Mouse (Mus musculus): Measurements from ENCODE around the gene Tspo2.

Tspo2 gene

DNA sequence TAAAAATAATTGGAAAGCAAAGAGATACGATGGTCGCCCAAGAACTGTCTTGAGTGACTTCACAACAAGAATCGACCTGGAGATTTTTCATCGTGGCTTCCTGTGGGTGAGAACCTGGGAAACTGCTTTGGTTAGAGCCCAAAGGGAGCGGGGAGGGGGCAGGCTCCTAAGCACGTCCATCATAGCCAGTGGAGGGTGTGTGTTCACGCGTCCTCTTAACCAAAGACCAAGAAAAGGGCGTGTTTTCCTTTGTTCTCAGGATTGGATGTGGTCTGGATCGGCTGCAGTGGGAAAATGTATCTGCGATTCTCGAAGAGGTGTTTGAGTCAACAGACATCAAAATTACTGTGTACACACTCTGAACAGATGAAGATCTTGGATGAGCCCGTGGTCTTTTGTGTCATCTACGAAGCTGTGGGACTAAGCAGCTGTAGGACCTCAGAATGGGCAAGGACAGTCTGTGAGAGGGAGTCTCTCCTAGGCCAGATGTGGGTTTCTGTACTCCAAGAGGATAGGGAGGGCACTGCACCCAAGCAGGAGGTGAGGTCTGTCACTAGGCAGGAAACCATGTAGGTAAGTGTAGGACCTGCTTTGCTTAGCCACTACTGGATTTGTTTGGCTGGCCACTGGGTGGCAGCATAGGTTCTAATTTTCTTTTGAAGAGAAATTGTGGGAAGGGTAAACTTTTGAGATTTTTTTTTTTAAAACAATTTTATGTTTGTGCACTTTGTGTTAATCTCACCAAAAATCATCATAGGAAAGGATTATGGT, 34.7 kb downstream of the Tspo2 start:
- DNase-seq, result peak; percentile 69 to 87

DNA sequence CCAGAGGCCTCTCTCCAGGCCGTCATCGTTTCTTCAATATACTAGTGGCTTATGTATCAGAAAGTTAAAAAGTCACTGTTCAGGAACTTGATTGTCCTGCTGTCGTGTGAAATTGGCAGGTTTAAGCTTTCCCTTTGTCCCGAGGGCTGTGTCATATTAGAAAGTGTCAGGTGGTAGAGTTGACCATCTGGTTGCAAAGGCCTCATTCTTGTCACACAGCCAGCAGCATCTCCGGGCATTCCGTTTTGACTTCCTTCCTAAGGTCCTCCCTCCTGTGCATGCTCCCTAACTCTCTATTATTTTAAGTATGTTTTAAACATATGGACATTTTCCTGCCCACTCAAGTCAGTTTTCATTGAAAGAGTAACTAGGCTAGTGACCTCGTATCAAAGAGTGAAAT, 35.3 kb downstream of the Tspo2 start:
- DNase-seq, result peak; percentile 37 to 53

DNA sequence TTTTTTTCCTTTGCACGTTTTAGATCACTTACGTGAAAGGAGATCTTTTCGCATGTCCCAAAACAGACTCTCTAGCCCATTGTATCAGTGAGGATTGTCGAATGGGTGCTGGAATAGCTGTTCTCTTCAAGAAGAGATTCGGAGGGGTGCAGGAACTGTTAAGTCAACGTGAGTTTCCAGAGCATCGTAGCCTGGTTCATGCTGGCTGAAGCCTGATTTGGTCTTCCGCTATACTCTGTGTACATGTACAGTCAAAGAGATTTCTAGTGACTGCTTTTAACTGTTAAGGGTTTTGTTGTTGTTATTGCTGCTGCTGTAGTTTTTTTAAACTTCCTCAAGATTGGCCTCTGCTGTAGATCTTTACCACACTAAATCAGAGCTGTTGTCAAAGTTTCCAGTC, 40.1 kb downstream of the Tspo2 start:
- DNase-seq, result no peak

DNA sequence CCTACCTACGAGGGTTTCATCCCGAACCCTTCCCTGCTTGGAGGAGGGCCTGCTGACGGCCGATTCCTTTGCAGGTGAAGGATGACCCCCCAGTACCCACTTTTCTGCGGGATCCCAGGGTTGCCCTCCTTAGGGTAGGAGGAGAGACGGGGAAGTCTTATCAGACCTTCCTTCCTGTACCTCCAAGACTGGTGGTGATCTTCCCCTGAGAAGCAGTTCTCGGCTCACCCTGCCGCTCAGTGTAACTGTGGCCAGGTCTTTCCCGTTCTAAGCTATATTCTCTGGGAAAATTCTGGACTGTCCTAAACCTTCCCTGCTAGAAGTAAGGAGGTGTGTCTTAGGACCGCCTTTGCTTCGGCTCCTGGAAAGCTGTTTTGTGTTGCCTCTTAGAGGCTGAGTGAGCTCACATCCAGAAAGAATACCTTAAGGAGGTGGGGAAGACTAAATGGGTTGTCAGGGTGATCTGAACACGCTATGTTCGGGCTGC, 41.0 kb downstream of the Tspo2 start:
- DNase-seq, result no peak

DNA sequence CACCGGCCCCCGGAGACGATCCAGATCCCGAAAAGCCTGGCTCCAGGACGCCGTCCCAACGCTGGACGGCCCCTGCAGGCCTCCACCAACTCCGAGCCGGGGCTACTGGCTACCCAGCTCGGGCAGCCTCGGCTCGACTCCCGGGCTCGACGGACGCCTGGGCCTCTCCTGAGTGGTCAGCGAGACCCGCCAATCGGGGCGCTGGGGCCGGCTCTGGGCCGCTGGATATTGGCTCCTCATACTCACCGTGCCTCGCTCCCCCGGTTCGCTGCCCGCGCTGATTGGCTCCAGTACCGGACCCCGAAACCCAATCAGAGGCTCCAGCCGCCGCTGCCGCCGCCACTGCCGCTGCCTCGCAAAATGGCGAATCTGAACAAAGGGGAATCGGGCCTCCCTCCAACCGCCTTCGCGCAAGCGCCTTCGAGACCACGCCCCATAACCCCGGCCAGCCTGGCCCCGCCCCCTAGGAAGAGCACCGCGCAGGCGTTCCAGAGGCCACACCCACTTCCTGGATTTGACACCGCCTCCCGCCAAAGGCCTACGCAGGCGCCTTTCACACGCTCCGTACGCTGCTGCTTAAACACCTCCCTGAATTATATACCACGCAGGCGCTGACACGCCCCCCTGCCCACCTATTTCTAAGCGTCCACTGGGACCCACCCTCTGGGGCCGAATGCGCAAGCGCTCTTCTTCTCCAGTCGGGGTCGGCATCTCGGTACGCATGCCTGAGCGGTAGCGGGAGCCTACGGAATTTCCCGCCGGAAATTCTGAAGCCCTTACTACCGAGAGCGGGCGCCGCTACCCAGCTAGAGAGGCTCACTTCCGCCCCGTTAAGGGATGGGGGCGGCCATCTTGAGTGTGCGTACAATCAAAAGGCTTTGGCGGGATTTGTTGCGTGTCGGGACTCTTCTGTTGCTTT, 41.7 kb downstream of the Tspo2 start, which contains the start of the genes Nfya and Oard1:
Gene Nfya (minus strand): TSS at position 527 of the 919 bp plus-strand sequence.
Gene Oard1 (plus strand): TSS at position 635 of the 919 bp plus-strand sequence.
- DNase-seq, result peak; percentile 99 to 100

DNA sequence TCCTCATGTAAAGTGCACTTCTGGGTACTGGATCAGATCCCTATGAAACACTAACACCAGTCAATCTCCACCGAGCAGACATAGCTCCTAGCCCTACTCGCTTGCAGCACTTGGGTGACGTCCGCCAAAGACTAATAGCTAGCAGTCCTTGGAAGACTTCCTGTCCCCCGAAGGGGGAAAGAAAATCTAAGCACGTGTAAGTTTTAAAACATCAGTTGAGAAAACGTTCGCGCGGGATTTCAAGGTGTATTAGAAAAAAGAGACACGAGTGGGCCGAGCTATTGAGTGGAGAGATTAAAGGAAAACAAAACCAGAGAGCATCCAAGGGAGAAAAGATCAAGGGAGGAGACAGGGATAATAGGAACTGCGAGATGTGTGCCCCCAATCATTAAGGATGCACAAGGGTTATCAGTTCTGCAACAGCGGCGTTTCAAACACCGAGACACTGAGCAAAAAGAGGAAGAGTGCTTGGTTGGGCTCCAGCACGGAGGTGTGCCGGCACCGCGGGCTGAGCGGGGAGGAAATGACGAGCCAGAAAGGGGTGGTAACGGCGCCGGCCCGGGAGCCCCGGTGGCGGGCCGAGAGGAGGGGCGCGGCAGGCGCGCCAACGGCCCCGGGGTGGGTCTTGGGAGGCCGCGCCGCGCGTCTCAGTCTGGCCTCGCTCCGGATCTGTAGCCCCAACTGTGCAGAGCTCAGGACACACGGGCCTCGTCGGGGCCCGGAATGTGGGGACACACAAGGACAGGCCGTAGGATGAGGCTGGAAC, 42.6 kb downstream of the Tspo2 start:
- DNase-seq, result peak; percentile 73 to 86

DNA sequence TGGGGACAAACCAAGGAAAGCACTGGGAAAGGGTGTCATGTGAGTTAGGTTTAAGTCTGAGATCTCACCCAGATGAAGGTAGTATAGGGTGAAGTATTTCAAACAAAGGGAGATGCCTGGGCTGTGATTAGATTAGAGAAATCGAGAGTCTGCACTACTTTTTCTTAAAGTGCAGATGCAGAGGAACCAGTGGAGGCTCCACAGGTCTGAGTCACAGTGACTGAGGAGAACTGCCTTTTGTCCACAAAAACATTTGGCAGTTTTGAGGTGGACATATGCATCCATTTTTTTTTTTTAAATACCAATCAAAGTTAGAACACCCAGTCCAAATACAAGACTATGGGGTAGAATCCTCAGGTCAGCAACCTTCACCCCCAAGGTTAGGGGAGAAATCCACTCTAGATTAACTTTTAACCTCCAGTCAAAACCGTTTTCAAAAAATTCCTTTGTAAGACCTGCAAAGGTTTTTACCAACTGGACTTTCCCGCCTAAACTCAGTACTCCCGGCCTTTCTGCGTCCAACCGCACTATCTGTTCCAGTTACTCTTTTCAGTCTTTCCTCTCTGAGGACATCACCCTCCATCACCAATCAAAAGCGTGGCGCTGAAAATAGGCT, 43.3 kb downstream of the Tspo2 start:
- DNase-seq, result peak in 1 of 2 experiments; percentile 15

DNA sequence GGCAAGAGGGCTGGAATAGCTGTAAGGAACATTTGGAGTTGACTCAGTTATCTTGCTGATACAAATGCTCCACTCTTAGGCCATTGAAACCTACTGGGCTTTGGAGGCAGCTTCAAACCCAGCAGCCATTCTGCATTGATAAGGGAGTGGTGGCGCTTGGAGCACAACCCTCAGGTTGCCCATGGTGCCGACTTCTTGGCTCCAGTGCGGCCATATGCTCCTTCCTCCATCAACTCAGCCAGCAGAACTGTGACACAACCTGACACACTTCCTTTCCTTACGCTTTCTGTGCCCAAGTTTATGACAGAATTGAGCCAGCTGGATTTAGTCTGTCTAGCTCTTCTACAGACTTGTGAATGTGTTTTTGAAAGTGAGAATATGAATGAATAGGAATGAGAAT, 44.2 kb downstream of the Tspo2 start:
- no peak for DNase-seq

DNA sequence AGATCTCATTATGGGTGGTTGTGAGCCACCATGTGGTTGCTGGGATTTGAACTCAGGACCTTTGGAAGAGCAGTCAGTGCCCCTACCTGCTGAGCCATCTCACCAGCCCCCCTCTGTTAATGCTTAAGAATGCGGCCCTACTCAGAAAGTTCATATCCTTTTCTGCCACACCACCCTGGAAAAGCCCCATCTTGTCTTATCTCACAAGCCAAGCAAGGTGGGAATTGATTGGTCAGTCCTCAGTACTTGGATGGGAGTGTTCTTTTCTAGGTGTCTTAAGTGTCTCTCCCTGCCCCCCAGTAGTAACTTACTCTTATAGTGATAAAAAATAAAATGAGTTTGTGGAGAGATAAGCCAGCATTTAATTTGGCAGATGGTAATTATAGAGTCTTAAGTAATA, 46.6 kb downstream of the Tspo2 start:
- DNase-seq, result no peak

DNA sequence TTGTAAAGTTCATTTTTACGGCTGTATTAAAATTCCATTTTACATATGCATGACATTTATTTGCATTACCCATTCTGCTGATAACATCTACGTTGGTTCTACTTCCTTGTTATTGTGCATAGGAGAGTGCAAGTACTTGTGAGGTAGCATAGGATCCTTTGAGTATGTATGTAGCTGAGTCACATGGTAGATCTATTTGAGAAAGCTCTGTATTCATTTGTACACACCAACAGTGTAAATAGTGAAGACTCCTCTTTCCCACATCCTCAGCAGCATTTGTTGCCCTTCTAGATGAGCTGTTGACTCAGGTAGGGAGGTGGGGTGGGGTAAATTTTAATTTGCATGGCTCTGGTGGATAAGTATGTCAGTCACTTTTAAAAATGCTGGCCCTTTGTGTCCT, 47.5 kb downstream of the Tspo2 start:
- no peak for DNase-seq

DNA sequence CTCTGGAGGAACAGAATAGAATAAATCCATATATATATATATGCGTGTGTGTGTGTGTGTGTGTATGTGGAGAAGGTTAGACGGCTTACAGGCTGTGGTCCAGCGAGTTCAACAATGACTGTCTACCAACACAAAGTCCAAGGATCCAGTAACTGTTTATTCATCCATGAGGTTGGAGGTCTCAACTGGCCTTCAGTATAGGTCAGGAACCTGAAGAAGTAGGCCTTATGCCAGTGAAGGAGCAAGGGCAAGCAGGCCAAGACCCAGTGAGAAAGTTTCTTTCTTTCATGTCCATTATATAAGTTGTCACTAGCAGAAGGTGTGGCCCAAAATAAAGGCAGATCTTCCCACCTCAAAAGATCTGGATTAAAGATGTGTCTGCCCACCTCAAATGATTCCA, 48.6 kb downstream of the Tspo2 start:
- DNase-seq, result peak in 1 of 2 experiments; percentile 32

DNA sequence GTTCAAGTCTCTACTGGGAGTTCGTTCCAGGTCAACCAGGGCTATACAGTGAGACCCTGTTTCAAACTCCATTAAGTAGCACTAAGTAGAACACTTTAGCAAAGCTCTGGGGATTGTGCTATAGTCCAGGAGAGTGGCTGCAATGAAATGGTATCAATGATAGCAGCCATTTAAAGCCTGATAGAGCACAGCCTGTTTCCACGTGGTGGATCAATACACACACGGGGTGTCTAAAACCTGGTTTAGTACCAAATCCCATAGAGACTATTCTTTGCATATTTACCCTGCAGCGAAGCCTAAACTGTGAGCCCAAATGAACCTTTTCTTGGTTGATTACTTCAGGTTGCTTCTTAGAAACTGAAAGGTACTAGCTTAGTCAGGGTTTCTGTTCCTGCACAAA, 49.6 kb downstream of the Tspo2 start:
- DNase-seq, result no peak

Data from kidney, postnatal 36 days (tissue).